Mouse (Mus musculus) erythroblast, embryonic 14.5 days (primary cell): Measurements from ENCODE around the gene Cdh10. TPM values are rescaled to one million over a fixed set of nuclear protein-coding genes. Genes with fewer than 3 reads are reported as not detected.

ENCODE experiments used
- H3K27me3 ChIP-seq: 2 replicates; pipeline ENCODE4 v1.6.1; 2012; ENCODE audit warnings: inconsistent platforms; ENCODE audit not compliant: control insufficient read depth
- H3K36me3 ChIP-seq: 2 replicates; pipeline ENCODE4 v1.6.1; 2012; ENCODE audit warnings: mild to moderate bottlenecking, inconsistent platforms; ENCODE audit not compliant: control insufficient read depth
- H3K4me1 ChIP-seq: 2 replicates; pipeline ENCODE4 v1.6.1; 2012; ENCODE audit warnings: inconsistent platforms; ENCODE audit not compliant: control insufficient read depth
- H3K4me3 ChIP-seq: replicated peaks from 2 replicates; pipeline ENCODE3; 2012; ENCODE audit warnings: moderate library complexity, mild to moderate bottlenecking, inconsistent platforms
- H3K9me3 ChIP-seq: 2 replicates; pipeline ENCODE4 v1.6.1; 2012; ENCODE audit warnings: low read length, inconsistent platforms, mixed read lengths; ENCODE audit not compliant: control insufficient read depth
- GATA1 ChIP-seq: IDR thresholded peaks from 2 replicates; pipeline ENCODE4 v1.6.1; 2012; ENCODE audit warnings: low read length, inconsistent platforms, mixed read lengths
- TAL1 ChIP-seq: IDR thresholded peaks from 3 replicates; pipeline ENCODE4 v1.6.1; 2012; ENCODE audit warnings: low read length, inconsistent platforms, mixed read lengths
- polyA plus RNA-seq: library from polyadenylated mRNA; stranded (reverse); fragments of >175 nt; gene quantifications from 2 replicates; pipeline ENCODE4 v1.2.3, GENCODE M21; 2012

The Cdh10 gene
- polyA plus RNA-seq, 1 experiment: not detected

DNA sequence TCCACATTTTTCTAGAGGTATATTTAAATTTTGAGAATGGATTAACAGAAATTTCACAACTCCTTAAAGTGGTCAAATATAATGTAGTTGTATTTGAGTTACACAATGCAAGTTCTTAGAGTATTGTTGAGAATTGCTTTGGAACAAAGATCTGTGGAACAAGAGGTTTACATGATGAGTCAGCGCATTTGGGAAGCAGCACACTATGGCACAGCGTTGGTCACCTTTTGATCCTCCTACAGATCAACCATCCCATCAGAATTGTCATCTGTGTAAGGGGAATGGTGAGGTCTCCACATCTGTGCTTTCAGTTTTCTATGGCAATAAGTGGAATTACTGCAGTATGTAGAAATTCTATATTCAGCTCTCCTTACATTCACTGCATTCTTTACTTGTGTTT lies 108.2 kb downstream of the Cdh10 start:
- TF ChIP-seq TAL1: no peak
- TF ChIP-seq GATA1: no peak
- Histone ChIP-seq H3K36me3 (no peaks in the 10 kb centered on the region), H3K4me1 (no peaks in the 10 kb centered on the region), H3K9me3 (no peaks in the 10 kb centered on the region), H3K27me3 (no peaks in the 10 kb centered on the region), H3K4me3 (no peak overlapping the region)

DNA sequence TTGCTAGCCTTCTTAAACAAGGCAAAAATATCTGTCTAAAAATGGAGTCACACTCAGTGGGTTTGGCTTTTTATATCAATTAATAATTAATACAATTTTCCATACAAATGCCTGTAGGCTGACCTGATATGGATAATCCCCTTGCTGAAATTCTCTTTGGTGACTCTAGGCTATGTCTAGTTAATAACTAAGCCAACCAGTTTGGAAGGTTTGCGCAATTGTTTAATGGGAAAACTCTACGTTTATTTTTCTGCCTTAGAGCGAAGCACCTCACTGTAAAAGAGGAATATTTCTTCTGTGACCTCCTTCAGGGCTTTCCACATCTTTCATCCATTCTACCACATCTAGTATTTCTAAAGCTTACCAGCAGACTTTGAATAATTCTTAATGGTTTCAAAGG lies 133.5 kb downstream of the Cdh10 start:
- TF ChIP-seq GATA1: no peak
- no peak for TF ChIP-seq TAL1
- Histone ChIP-seq H3K36me3 (no peaks in the 10 kb centered on the region), H3K4me3 (no peak overlapping the region), H3K27me3 (no peaks in the 10 kb centered on the region), H3K4me1 (no peaks in the 10 kb centered on the region), H3K9me3 (no peaks in the 10 kb centered on the region)

DNA sequence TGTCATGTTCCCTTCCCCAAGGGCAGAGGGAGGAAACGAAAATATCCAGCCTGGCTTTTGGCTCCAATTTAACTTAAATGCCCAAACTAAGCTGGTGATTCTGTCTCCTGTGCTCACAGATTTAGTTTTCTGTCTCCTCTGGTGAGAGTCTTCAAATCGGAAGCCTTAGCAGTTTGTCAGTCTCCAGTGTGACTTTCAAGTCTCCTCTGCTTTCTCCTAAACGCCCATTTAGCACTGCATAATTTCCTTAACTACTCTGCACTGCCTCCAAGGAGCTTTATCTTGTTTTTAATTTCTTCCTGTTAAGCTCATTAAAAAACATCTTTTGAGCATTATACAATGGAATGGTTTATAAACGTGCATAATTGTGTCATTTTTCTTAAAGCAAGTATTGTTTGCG lies 156.3 kb downstream of the Cdh10 start:
- Histone ChIP-seq H3K4me1 (no peaks in the 10 kb centered on the region), H3K4me3 (no peak overlapping the region), H3K27me3 (no peaks in the 10 kb centered on the region), H3K9me3 (no peaks in the 10 kb centered on the region), H3K36me3 (no peaks in the 10 kb centered on the region)
- TF ChIP-seq TAL1 (no peak), GATA1 (no peak)

DNA sequence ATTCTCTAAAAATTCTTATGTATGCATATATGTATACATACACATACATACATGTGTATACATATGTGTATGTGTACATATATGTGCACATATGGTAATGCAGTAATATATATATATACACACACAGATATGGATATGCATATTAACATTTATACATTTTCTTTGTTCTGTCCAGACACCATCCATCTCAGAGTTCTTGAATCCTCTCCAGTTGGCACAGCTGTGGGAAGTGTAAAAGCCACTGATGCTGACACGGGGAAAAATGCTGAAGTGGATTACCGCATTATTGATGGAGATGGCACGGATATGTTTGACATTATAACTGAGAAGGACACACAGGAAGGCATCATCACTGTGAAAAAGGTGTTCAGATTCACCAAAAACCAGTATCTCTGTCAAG lies 166.1 kb downstream of the Cdh10 start:
- H3K27me3 ChIP-seq: no peaks in the 10 kb centered on the region
- H3K4me3 ChIP-seq: no peak overlapping the region
- no peaks in the 10 kb centered on the region for H3K36me3 ChIP-seq
- no peak for TF ChIP-seq GATA1
- no peak for TF ChIP-seq TAL1
- peaks cover 2% of the 10 kb centered on the region; the same call in 1 of the 2 replicates for H3K9me3 ChIP-seq
- H3K4me1 ChIP-seq: no peaks in the 10 kb centered on the region

DNA sequence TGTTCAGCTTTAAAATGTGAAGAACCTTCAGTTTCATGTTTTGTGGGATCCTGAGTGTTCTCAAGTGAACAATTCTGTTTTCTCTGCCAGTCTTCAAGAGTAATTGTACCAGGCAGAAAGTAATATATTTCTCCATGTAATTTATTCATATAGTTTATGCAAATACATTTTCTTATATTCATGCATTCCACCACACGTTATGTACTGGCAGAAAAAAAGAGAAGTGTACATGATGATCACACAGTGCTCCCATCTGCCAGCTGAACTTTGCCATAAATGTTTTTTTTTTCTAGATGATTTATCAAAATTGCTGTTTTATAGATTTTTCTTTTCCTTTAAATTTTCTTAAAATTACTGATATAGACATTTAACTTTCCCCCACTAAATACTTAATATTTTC lies 168.9 kb downstream of the Cdh10 start:
- H3K4me3 ChIP-seq: no peak overlapping the region
- TF ChIP-seq TAL1 (no peak), GATA1 (no peak)
- peaks cover 2% of the 10 kb centered on the region; the same call in 1 of the 2 replicates for H3K9me3 ChIP-seq
- no peaks in the 10 kb centered on the region for H3K36me3 ChIP-seq
- H3K27me3 ChIP-seq: no peaks in the 10 kb centered on the region
- no peaks in the 10 kb centered on the region for H3K4me1 ChIP-seq

DNA sequence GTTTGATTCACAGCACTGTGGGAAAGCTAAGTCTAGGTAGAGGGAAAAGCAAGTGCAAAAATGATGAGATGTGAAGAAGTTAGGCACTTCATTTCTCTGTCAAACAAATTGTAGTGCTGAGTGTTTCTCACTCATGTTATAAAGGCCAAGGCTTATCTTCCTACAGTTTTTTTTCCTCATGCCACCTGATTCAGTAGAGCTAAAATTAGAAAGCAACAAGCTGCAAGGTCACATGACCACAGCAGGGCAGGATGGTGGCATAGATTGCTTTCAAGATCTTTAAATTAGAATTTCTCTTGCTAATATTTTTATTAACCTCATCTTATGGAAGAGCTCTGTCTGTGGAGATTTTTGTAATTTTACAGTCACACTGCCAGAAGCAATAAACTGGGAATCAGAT lies 174.8 kb downstream of the Cdh10 start:
- Histone ChIP-seq H3K36me3 (no peaks in the 10 kb centered on the region), H3K4me1 (no peaks in the 10 kb centered on the region), H3K9me3 (no peaks in the 10 kb centered on the region), H3K27me3 (no peaks in the 10 kb centered on the region), H3K4me3 (no peak overlapping the region)
- TF ChIP-seq TAL1 (no peak), GATA1 (no peak)

DNA sequence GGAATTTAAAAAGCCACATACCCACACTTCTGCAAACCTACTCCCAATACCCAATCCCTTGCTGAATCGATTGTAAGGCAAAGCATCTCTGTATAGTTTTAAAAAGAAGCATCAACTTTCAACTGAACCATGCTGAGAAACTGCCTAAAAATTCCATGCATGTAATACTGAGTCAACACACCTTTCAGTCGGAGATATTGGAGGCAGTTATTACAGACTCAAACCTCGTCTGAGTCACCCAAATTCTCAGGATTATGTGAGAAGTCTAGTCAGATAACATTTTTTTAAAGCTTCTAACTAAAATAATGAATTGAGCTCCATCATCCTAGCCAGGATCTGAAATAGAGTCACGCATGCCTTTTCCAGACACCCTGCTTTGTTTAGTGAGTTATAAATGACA lies 175.5 kb downstream of the Cdh10 start:
- Histone ChIP-seq H3K36me3 (no peaks in the 10 kb centered on the region), H3K9me3 (no peaks in the 10 kb centered on the region), H3K27me3 (no peaks in the 10 kb centered on the region), H3K4me1 (no peaks in the 10 kb centered on the region), H3K4me3 (no peak overlapping the region)
- no peak for TF ChIP-seq TAL1
- TF ChIP-seq GATA1: no peak

DNA sequence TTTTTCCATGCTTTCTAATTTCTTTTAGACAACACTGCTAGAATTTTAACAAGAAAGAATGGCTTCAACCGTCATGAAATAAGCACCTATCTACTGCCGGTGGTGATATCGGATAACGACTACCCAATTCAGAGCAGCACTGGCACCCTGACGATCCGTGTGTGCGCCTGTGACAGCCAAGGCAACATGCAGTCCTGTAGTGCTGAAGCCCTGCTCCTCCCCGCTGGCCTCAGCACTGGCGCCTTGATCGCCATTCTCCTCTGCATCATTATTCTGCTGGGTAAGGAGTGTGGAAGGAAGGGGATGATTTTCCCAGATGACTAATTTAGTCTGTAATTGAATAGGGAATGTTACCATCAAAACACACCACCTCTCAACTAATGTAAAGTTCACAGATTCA lies 192.1 kb downstream of the Cdh10 start:
- H3K4me3 ChIP-seq: no peak overlapping the region
- TF ChIP-seq TAL1 (no peak), GATA1 (no peak)
- no peaks in the 10 kb centered on the region for H3K27me3 ChIP-seq
- 0 out of 2 replicates have a peak, but pooled peaks cover 2% of the 10 kb centered on the region for H3K9me3 ChIP-seq
- H3K36me3 ChIP-seq: no peaks in the 10 kb centered on the region
- H3K4me1 ChIP-seq: no peaks in the 10 kb centered on the region

DNA sequence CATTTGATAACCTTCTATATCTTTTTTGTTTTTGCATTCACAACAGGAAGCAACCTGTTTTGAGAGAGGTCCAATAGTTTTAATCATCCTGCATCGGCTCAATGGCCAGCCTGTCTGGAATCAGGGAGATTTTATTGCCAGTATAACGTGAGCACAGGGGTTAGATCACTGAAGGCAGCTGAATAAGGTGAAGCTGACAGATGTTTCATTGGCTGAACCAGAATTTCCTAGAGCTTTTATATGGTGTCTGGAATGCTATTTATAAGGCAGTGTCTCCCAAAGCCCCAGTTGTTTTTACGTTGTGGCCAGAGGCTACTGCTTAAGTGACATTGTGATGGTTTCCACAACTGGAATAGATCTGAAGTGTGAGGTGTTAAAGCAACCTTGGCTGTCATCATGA lies 214.2 kb downstream of the Cdh10 start:
- H3K27me3 ChIP-seq: no peaks in the 10 kb centered on the region
- no peaks in the 10 kb centered on the region for H3K9me3 ChIP-seq
- no peaks in the 10 kb centered on the region for H3K4me1 ChIP-seq
- no peaks in the 10 kb centered on the region for H3K36me3 ChIP-seq
- H3K4me3 ChIP-seq: no peak overlapping the region
- no peak for TF ChIP-seq GATA1
- no peak for TF ChIP-seq TAL1

DNA sequence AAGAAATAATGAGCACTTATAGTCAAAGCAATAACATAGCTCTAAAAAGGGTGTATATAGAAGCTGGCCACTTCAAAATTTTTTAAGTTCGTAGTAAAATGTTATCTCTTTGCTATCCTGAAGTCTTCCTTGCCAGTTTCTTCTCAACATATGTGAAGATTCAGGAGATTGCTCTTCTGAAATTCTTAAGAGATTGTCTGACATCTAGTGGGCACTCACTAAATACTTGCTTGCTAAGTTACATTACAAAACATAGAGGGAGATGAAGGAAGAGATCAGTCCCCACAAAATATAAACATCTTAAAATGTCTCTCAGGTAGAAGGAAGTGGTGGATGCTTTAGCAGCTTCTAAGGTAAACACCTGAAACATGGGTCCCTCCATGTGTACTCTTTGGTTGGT lies 221.3 kb downstream of the Cdh10 start:
- Histone ChIP-seq H3K4me3 (no peak overlapping the region), H3K9me3 (no peaks in the 10 kb centered on the region), H3K27me3 (no peaks in the 10 kb centered on the region), H3K4me1 (no peaks in the 10 kb centered on the region), H3K36me3 (no peaks in the 10 kb centered on the region)
- TF ChIP-seq TAL1: no peak
- TF ChIP-seq GATA1: no peak
